Mouse (Mus musculus) layer of hippocampus, adult 9-11 months (tissue): Measurements from ENCODE around the gene Trim29.

Experiments used
- DNase-seq: peaks from one replicate; pipeline ENCODE4 v3.0.0; 2022

The Trim29 gene

GRCm38 (mm10) chr9:43310538-43310937 lies at the start of gene Trim29:
Gene Trim29 (plus strand): TSS chr9:43310848.
- DNase-seq: no peak

- no peak for DNase-seq
Measured at GRCm38 (mm10) chr9:43261124-43261907, 49.3 kb upstream of the Trim29 start.

- DNase-seq: no peak
Measured at GRCm38 (mm10) chr9:43261941-43262340, 48.7 kb upstream of the Trim29 start.

GRCm38 (mm10) chr9:43262390-43262789 lies 48.3 kb upstream of the Trim29 start:
- DNase-seq: no peak

GRCm38 (mm10) chr9:43262811-43263550 lies 47.7 kb upstream of the Trim29 start:
- no peak for DNase-seq

- no peak for DNase-seq
Measured at GRCm38 (mm10) chr9:43263946-43264451, 46.6 kb upstream of the Trim29 start.

- no peak for DNase-seq
Measured at GRCm38 (mm10) chr9:43265194-43265593, 45.5 kb upstream of the Trim29 start.

GRCm38 (mm10) chr9:43267357-43267756 lies 43.3 kb upstream of the Trim29 start:
- DNase-seq: no peak

- peak; percentile 53 for DNase-seq
Measured at GRCm38 (mm10) chr9:43269166-43269565, 41.5 kb upstream of the Trim29 start.

GRCm38 (mm10) chr9:43270723-43271252 lies 39.9 kb upstream of the Trim29 start:
- peak; percentile 52 for DNase-seq

- DNase-seq: no peak
Measured at GRCm38 (mm10) chr9:43271761-43272518, 38.7 kb upstream of the Trim29 start.

GRCm38 (mm10) chr9:43273735-43274134 lies 36.9 kb upstream of the Trim29 start:
- no peak for DNase-seq

- peak; percentile 62 for DNase-seq
Measured at GRCm38 (mm10) chr9:43284284-43284683, 26.4 kb upstream of the Trim29 start.

- DNase-seq: no peak
Measured at GRCm38 (mm10) chr9:43285281-43285680, 25.4 kb upstream of the Trim29 start.

- peak; percentile 26 for DNase-seq
Measured at GRCm38 (mm10) chr9:43286870-43287269, 23.8 kb upstream of the Trim29 start.

GRCm38 (mm10) chr9:43293058-43293457 lies 17.6 kb upstream of the Trim29 start:
- DNase-seq: no peak

- DNase-seq: no peak
Measured at GRCm38 (mm10) chr9:43300394-43300793, 10.3 kb upstream of the Trim29 start.

GRCm38 (mm10) chr9:43302989-43303388 lies 7.7 kb upstream of the Trim29 start:
- no peak for DNase-seq

GRCm38 (mm10) chr9:43305882-43306281 lies 4.8 kb upstream of the Trim29 start:
- DNase-seq: no peak

GRCm38 (mm10) chr9:43309087-43309872 lies 1.4 kb upstream of the Trim29 start:
- no peak for DNase-seq

GRCm38 (mm10) chr9:43312190-43312589 lies 1.5 kb downstream of the Trim29 start:
- DNase-seq: peak; percentile 26

GRCm38 (mm10) chr9:43313805-43314204 lies 3.2 kb downstream of the Trim29 start:
- no peak for DNase-seq
